Mouse (Mus musculus) layer of hippocampus, adult 2 months (tissue): ENCODE data around the gene Olfr395. TPM values are rescaled to one million over a fixed set of nuclear protein-coding genes. Genes with fewer than 3 reads are reported as not detected.
"Not testable (repeated sequence)": the region's sequence is repeated elsewhere in the genome, so short reads cannot be mapped to it uniquely, and the experiment has no call there.

ENCODE experiments used
- DNase-seq, 2 experiments: peaks; one replicate each; pipeline ENCODE4 v3.0.0; 2022; ENCODE audit warnings: low spot score in 2 of 2
- H3K27ac ChIP-seq: fragments of 200-600 bp; 2 replicates; pipeline ENCODE4 v1.8.1; 2022
- H3K4me3 ChIP-seq: fragments of 200-600 bp; 2 replicates; pipeline ENCODE4 v1.8.1; 2022; ENCODE audit warnings: mild to moderate bottlenecking
- CTCF ChIP-seq: fragments of 200-600 bp; conservative IDR thresholded peaks from 2 replicates; pipeline ENCODE4 v1.8.1; 2022; ENCODE audit warnings: antibody characterized with exemption, mild to moderate bottlenecking, moderate library complexity
- long read RNA-seq, 2 experiments: library from polyadenylated mRNA; stranded (forward); transcript quantifications; one replicate each; pipeline ENCODE4 v2.0.0; 2021; ENCODE audit warnings: borderline mapping rate in 2 of 2
- total RNA-seq, 2 experiments: library from RNA; stranded (reverse); gene quantifications; 2 replicates each; pipeline ENCODE4 v1.2.3; 2021

Olfr395 gene
- not detected for total RNA-seq
- long read RNA-seq, experiment 1 = 0 reads
- long read RNA-seq, experiment 2 = 0 reads

DNA sequence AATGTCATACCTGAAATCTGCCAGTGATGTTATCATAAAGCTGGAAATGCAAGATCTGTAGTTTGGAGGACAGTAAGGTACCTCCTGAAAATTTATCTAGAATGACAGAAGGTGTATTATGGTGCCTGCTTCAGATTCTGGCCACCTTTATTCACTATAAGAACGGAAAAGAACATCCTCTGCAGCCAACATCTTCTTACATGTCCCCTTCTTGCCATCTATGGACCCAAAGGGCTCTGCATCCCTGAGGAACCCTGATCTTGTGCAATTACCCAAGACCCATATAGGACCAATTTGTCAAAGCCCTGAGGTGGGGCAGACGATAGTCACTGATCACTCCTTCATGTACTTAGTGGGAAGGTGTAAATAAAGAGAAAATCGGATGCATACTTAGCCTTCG lies at the start of gene Olfr395:
Gene Olfr395 (minus strand): TSS at position 101 of the 400 bp plus-strand sequence.
- H3K4me3 ChIP-seq, DNase-seq, H3K27ac ChIP-seq: not testable (repeated sequence)

DNA sequence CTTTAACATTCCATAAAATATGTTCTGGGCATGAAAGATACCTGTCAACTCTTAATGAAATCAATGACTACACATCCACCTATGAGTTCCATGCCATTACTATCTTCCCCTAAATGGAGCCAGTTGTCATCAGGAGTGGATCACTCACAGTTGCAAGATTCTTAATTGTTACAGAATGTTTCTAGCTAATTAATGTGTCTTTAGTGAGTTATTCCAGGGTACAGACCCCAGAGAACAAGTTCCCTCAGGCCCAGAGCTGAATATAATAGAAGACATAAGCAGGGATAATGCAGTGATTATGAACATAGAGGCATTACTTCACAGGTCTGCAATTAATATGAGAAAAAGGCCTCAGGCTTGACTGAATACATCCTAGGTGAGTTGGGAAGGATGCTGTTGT lies 27.3 kb upstream of the Olfr395 start, which contains the start of gene Olfr23:
Gene Olfr23 (plus strand): TSS at position 301 of the 400 bp plus-strand sequence.
- no peak for DNase-seq
- Histone ChIP-seq H3K4me3 (no peak within 1 kb of the TSS), H3K27ac (no peak within 1 kb of the TSS)
- TF ChIP-seq CTCF = no peak

GRCm38 (mm10) chr11:73890671-73891070 lies 18.4 kb downstream of the Olfr395 start, which contains the start of gene Olfr394:
TSS of gene Olfr394 (minus strand) at chr11:73890771.
- no peak for DNase-seq
- TF ChIP-seq CTCF = no peak
- Histone ChIP-seq H3K4me3 (no peak within 1 kb of the TSS), H3K27ac (no peak within 1 kb of the TSS)

Other genes starting within 250 kb of the Olfr395 start
- gene Zfp735, start 220.5 kb downstream of the Olfr395 start, total RNA-seq = not detected
- not detected for gene Olfr389, start 128.6 kb downstream of the Olfr395 start, total RNA-seq
- not detected for gene Olfr390, start 126.3 kb downstream of the Olfr395 start, total RNA-seq
- not detected for gene Olfr391-ps, start 106.2 kb downstream of the Olfr395 start, total RNA-seq
- not detected for gene Olfr392, start 92.2 kb downstream of the Olfr395 start, total RNA-seq
- not detected for gene Olfr393, start 57.8 kb downstream of the Olfr395 start, total RNA-seq
- gene Olfr394, start 18.5 kb downstream of the Olfr395 start, total RNA-seq = not detected
- not detected for gene Olfr23, start 27.4 kb upstream of the Olfr395 start, total RNA-seq
- gene Olfr397, start 51.5 kb upstream of the Olfr395 start, total RNA-seq = not detected
- gene Olfr398, start 81.1 kb upstream of the Olfr395 start, total RNA-seq = not detected
- gene Olfr139, start 147.3 kb upstream of the Olfr395 start, total RNA-seq = not detected
- not detected for gene Olfr399, start 147.3 kb upstream of the Olfr395 start, total RNA-seq
- gene Zfp616, start 160.7 kb upstream of the Olfr395 start, total RNA-seq = not detected
- gene Olfr401, start 204.4 kb upstream of the Olfr395 start, total RNA-seq = not detected
- not detected for gene Olfr402, start 244.2 kb upstream of the Olfr395 start, total RNA-seq